Mouse (Mus musculus) heart, postnatal 0 days (tissue): ENCODE results near the gene Scin. TPM values are rescaled to one million over a fixed set of nuclear protein-coding genes. Genes with fewer than 3 reads are reported as not detected.

ENCODE experiments used
- ATAC-seq: fragments of 200-750 bp; cut with Nextera tagmentation; 2 replicates; pipeline ENCODE4 v1.8.0; 2017; ENCODE audit warnings: low read depth, moderate number of reproducible peaks, moderate library complexity; ENCODE audit not compliant: insufficient read depth
- DNase-seq: peaks from one replicate; pipeline ENCODE4 v3.0.0-alpha.2; 2016; ENCODE audit warnings: low spot score
- H3K27ac ChIP-seq: fragments of 300-500 bp; sonication (generic); 2 replicates; pipeline ENCODE4 v1.5.1; 2014; ENCODE audit warnings: low read depth, mild to moderate bottlenecking
- H3K27me3 ChIP-seq: fragments of 300-500 bp; sonication (generic); 2 replicates; pipeline ENCODE4 v1.6.1; 2014; ENCODE audit warnings: low read length, mixed read lengths; ENCODE audit not compliant: control insufficient read depth, insufficient read depth
- H3K36me3 ChIP-seq: fragments of 300-500 bp; sonication (generic); replicated peaks from 2 replicates; pipeline ENCODE4 v1.6.1; 2014; ENCODE audit warnings: low read length, mixed read lengths; ENCODE audit not compliant: control insufficient read depth, insufficient read depth
- H3K4me1 ChIP-seq: fragments of 300-500 bp; sonication (generic); 2 replicates; pipeline ENCODE4 v1.6.1; 2014; ENCODE audit warnings: antibody characterized with exemption; ENCODE audit not compliant: control insufficient read depth, insufficient read depth
- H3K4me2 ChIP-seq: fragments of 300-500 bp; sonication (generic); 2 replicates; pipeline ENCODE4 v1.6.1; 2014; ENCODE audit warnings: low read depth, mild to moderate bottlenecking, low read length, moderate library complexity
- H3K4me3 ChIP-seq: fragments of 300-500 bp; sonication (generic); 2 replicates; pipeline ENCODE4 v1.5.1; 2014; ENCODE audit warnings: low read depth, low read length
- H3K9ac ChIP-seq: fragments of 300-500 bp; sonication (generic); replicated peaks from 2 replicates; pipeline ENCODE4 v1.6.1; 2014; ENCODE audit warnings: low read depth, low read length, mixed read lengths
- H3K9me3 ChIP-seq: fragments of 300-500 bp; sonication (generic); replicated peaks from 2 replicates; pipeline ENCODE4 v1.6.1; 2016; ENCODE audit warnings: low read length; ENCODE audit not compliant: control insufficient read depth
- CTCF ChIP-seq: IDR thresholded peaks from 2 replicates; pipeline ENCODE4 v1.5.1; 2016; ENCODE audit warnings: antibody characterized with exemption, control low read depth, low read depth
- EP300 ChIP-seq: IDR thresholded peaks from 2 replicates; pipeline ENCODE4 v1.6.1; 2016; ENCODE audit warnings: antibody characterized with exemption, low read depth
- WGBS: fragments of 180-500 bp; shearing (Covaris S2); extraction: QIAGEN DNeasy Blood & Tissue Kit; methylation state at CpG from one replicate; pipeline ENCODE4 v1.1.7; 2014; 5-methylcytosine and 5-hydroxymethylcytosine counted together
- polyA plus RNA-seq: library from polyadenylated mRNA; unstranded; fragments of >200 nt; fragmentation: Nextera tagmentation; extraction: Ambion mirVana; gene quantifications from 2 replicates; pipeline ENCODE4 v1.2.1, GENCODE M21; 2015
- total RNA-seq: library from RNA; depleted of rRNA; stranded (reverse); fragments of >200 nt; gene quantifications from 2 replicates; pipeline ENCODE4 v1.2.3, GENCODE M21; 2014; ENCODE audit warnings: low replicate concordance

The Scin gene
- total and polyA plus RNA-seq, 2 experiments from 2014 or later = 2.7 TPM

DNA sequence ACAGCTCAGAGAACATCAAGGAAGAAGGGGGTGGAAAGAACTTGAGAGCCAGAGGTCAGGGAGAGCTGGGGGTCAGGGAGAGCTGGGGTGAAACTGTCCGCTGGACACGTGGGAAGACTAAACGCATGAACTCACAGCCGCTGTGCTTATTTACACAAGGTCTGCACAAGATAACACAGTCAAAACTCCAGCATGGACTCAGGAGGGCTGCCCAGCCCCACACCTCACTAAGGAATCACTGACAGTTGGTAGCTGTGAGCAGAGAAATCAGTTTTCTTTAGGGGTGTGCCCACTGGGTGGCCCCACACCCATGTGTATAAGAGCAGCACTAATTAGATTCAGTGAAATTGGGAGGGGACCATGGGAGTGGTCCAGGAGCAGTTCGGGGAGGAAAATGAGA lies 27.2 kb downstream of the Scin start:
- no peaks in the 10 kb centered on the region for H3K9me3 ChIP-seq
- no peaks in the 10 kb centered on the region for H3K27me3 ChIP-seq
- no peaks in the 10 kb centered on the region for H3K36me3 ChIP-seq
- WGBS = 44% methylated on average over 5 of the region's 5 CpGs
- no peaks in the 10 kb centered on the region for H3K4me1 ChIP-seq
- no peak overlapping the region for H3K9ac ChIP-seq
- no peak overlapping the region for H3K27ac ChIP-seq
- ATAC-seq (no peak), DNase-seq (no peak)
- no peak overlapping the region for H3K4me3 ChIP-seq
- H3K4me2 ChIP-seq = no peak overlapping the region
- no peak for TF ChIP-seq CTCF
- no peak for TF ChIP-seq EP300

DNA sequence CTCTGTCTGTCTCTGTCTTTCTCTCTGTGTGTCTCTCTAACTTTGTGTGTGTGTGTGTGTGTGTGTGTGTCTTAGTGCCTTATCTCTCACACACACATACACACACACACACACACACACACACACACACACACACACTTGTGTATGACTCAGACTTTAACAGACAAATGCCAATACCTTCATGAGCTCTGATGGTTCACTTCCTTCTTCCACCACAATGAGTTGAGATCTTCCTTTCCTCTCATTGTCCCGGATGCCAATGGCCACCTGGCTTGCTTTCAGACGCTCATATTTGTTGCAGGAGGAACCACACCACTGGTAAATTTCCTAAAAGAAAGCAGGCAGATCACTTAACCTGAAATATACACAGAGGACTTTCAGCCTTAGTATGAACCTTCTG lies 29.3 kb downstream of the Scin start:
- Histone ChIP-seq H3K4me3 (no peak overlapping the region), H3K4me2 (no peak overlapping the region), H3K9me3 (no peaks in the 10 kb centered on the region), H3K9ac (no peak overlapping the region), H3K36me3 (no peaks in the 10 kb centered on the region), H3K27me3 (no peaks in the 10 kb centered on the region), H3K27ac (no peak overlapping the region), H3K4me1 (no peaks in the 10 kb centered on the region)
- ATAC-seq = no peak
- TF ChIP-seq CTCF = no peak
- TF ChIP-seq EP300 = no peak
- DNase-seq = no peak
- 62% methylated on average over 2 of the region's 2 CpGs for WGBS

DNA sequence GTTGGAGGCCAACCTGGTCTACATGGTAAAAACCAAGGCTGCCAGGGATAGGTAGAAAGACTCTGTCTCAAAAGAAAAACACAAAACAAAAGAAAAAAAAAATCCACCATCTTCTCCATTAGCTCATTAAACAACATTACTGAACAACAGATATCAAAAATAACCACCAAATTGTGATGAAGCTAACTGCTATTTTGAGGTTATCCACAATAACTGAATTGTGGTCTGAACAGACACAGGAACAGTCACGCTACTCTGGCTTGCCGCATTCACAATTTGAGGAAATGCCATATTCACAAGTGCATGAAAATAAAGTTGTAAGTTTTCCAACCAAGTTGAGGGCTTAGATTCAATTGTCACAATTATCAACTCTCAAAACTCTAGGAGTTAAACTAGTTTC lies 31.7 kb downstream of the Scin start:
- 88% methylated on average over 2 of the region's 2 CpGs for WGBS
- TF ChIP-seq CTCF (no peak), EP300 (no peak)
- Histone ChIP-seq H3K9ac (no peak overlapping the region), H3K4me3 (no peak overlapping the region), H3K36me3 (no peaks in the 10 kb centered on the region), H3K4me1 (no peaks in the 10 kb centered on the region), H3K27me3 (no peaks in the 10 kb centered on the region), H3K4me2 (no peak overlapping the region), H3K9me3 (no peaks in the 10 kb centered on the region), H3K27ac (no peak overlapping the region)
- ATAC-seq = no peak
- DNase-seq = no peak

DNA sequence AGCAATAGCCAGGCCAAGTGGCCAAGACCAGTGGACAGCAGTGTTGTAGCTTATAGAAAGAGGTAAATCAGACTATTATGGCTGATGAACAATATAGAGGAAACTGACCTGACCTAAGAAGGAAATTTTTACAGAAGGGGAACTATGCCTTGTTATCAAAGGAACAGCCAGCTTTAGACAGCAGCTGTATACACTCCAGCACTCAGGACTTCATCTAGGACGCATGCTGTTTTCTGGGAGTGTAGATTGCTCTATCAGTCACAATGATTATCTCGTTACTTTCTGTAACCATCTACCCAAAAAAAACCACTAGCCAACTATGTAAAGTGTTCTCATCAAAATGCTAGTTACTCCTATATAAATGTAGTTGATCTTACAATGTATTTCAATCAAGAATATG lies 34.6 kb downstream of the Scin start:
- 51% methylated on average over 2 of the region's 2 CpGs for WGBS
- H3K36me3 ChIP-seq = no peaks in the 10 kb centered on the region
- H3K4me2 ChIP-seq = no peak overlapping the region
- H3K9me3 ChIP-seq = no peaks in the 10 kb centered on the region
- H3K27me3 ChIP-seq = no peaks in the 10 kb centered on the region
- ATAC-seq = no peak
- H3K4me1 ChIP-seq = no peaks in the 10 kb centered on the region
- no peak overlapping the region for H3K9ac ChIP-seq
- no peak for DNase-seq
- TF ChIP-seq EP300 (no peak), CTCF (no peak)
- no peak overlapping the region for H3K4me3 ChIP-seq
- H3K27ac ChIP-seq = no peak overlapping the region

DNA sequence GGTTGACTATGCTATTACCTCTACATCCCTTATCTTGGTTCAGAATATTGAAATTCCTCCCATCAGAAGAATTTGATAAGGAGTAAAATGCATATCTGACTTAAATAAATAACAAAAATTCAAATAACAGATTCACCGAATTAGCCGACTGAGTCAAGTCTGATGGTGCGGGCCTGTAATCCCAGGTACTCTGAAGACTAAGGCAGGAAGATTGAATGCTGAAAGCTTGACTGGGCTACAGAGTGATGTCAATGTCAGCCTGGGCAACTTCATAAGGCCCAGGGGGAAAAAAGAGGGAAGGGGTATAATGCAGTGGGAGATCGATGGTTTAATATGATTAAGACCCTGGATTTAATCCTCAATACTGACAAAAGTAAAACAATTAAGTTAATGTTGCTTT lies 36.6 kb downstream of the Scin start:
- Histone ChIP-seq H3K9ac (no peak overlapping the region), H3K4me3 (no peak overlapping the region), H3K27me3 (no peaks in the 10 kb centered on the region), H3K4me1 (no peaks in the 10 kb centered on the region), H3K9me3 (no peaks in the 10 kb centered on the region), H3K4me2 (no peak overlapping the region), H3K36me3 (no peaks in the 10 kb centered on the region), H3K27ac (no peak overlapping the region)
- ATAC-seq (no peak), DNase-seq (no peak)
- no peak for TF ChIP-seq EP300
- TF ChIP-seq CTCF = no peak
- WGBS = 89% methylated on average over 4 of the region's 4 CpGs

DNA sequence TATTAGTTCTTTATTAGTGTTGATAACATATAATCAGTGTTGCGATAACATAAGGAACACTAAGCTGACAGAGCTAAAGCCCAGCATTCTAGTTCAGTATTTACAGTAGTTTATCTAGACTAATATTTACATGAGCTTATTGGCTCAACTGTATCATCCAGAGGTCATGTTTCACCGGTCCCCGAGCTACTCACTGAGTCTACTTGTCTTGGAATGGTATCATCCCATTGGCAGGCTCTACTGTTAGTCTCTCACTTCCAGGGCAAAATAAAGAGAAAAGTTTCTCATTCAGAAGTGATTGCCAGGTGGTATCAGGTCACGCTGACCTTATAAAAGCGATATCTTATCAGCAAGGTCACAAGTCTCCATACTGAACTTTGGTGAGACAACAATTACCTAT lies 37.0 kb downstream of the Scin start:
- H3K27ac ChIP-seq = no peak overlapping the region
- TF ChIP-seq EP300 = no peak
- TF ChIP-seq CTCF = no peak

More for the DNA sequence above, 37.0 kb downstream of the Scin start:
- DNase-seq (no peak), ATAC-seq (no peak)
- Histone ChIP-seq H3K4me1 (no peaks in the 10 kb centered on the region), H3K9me3 (no peaks in the 10 kb centered on the region), H3K4me3 (no peak overlapping the region), H3K4me2 (no peak overlapping the region), H3K9ac (no peak overlapping the region), H3K36me3 (no peaks in the 10 kb centered on the region), H3K27me3 (no peaks in the 10 kb centered on the region)
- 78% methylated on average over 5 of the region's 5 CpGs for WGBS
